Mouse (Mus musculus) telencephalon, adult 2 months (tissue): Measurements from ENCODE around the gene Tars.

Source experiments
- DNase-seq: peaks from one replicate; pipeline ENCODE4 v3.0.0-alpha.2; 2011; ENCODE audit warnings: low read depth, low spot score

Tars gene

GRCm38 (mm10) chr15:11364112-11364511 lies 35.4 kb downstream of the Tars start:
- DNase-seq = no peak

GRCm38 (mm10) chr15:11361824-11362223 lies 37.6 kb downstream of the Tars start:
- no peak for DNase-seq

GRCm38 (mm10) chr15:11360888-11361287 lies 38.6 kb downstream of the Tars start:
- no peak for DNase-seq

- no peak for DNase-seq
Observed at GRCm38 (mm10) chr15:11357501-11357900, 42.0 kb downstream of the Tars start.

- no peak for DNase-seq
Observed at GRCm38 (mm10) chr15:11355865-11356264, 43.6 kb downstream of the Tars start.

- DNase-seq = no peak
Observed at GRCm38 (mm10) chr15:11339467-11340180, 59.8 kb downstream of the Tars start.
